Mouse (Mus musculus): ENCODE measurements around the gene Rps5. TPM values are rescaled to one million over a fixed set of nuclear protein-coding genes. Genes with fewer than 3 reads are reported as not detected.
"Not testable (repeated sequence)": the region's sequence is repeated elsewhere in the genome, so short reads cannot be mapped to it uniquely, and the experiment has no call there.

The Rps5 gene
- polyA plus RNA-seq, 1 experiment: 2,242 TPM

GRCm38 (mm10) chr7:12910181-12910668 is 11.9 kb upstream of the Rps5 start:
- H3K36me3 ChIP-seq (ENCODE audit: control insufficient read depth, insufficient read depth, low read length): peaks cover 14% of the 10 kb centered on the region
- no peaks in the 10 kb centered on the region for H3K27me3 ChIP-seq (ENCODE audit: control insufficient read depth, insufficient read depth, low read length)
- WGBS: 1% methylated on average over 19 of the region's 19 CpGs
- H3K4me3 ChIP-seq (ENCODE audit: low read depth, low read length): peak overlapping the region; percentile 77
- TF ChIP-seq POLR2A (IDR thresholded peaks at IDR 0.05; ENCODE audit: low read depth, low read length): peak; percentile 49; the same call in 1 of the 2 replicates
- TF ChIP-seq CTCF (IDR thresholded peaks at IDR 0.05; ENCODE audit: extremely low read depth, insufficient read length, insufficient replicate concordance, low read depth, low read length): no peak
- H3K4me1 ChIP-seq (ENCODE audit: control insufficient read depth, insufficient read depth, insufficient read length, low read length): peaks cover 2% of the 10 kb centered on the region; the same call in 1 of the 2 replicates
- peak overlapping the region; percentile 93 for H3K27ac ChIP-seq (ENCODE audit: insufficient read depth, low read depth, low read length)

- Histone ChIP-seq H3K36me3 (ENCODE audit: control insufficient read depth, insufficient read depth, low read length) (no peaks in the 10 kb centered on the region), H3K4me3 (ENCODE audit: low read depth, low read length) (no peak overlapping the region), H3K27me3 (ENCODE audit: control insufficient read depth, insufficient read depth, low read length) (no peaks in the 10 kb centered on the region), H3K27ac (ENCODE audit: insufficient read depth, low read depth, low read length) (no peak overlapping the region), H3K4me1 (ENCODE audit: control insufficient read depth, insufficient read depth, insufficient read length, low read length) (peaks cover 2% of the 10 kb centered on the region; the same call in 1 of the 2 replicates)
- TF ChIP-seq POLR2A (IDR thresholded peaks at IDR 0.05; ENCODE audit: low read depth, low read length): no peak
- TF ChIP-seq CTCF (IDR thresholded peaks at IDR 0.05; ENCODE audit: extremely low read depth, insufficient read length, insufficient replicate concordance, low read depth, low read length): no peak
Measured at GRCm38 (mm10) chr7:12913556-12913955, 8.5 kb upstream of the Rps5 start.

- 70% methylated on average over 7 of the region's 8 CpGs for WGBS
Measured at GRCm38 (mm10) chr7:12920495-12920894, 1.6 kb upstream of the Rps5 start.

GRCm38 (mm10) chr7:12921318-12921704 is 779 bp upstream of the Rps5 start:
- Histone ChIP-seq H3K27ac (ENCODE audit: insufficient read depth, low read depth, low read length) (peak overlapping the region; percentile 91), H3K4me1 (ENCODE audit: control insufficient read depth, insufficient read depth, insufficient read length, low read length) (no peaks in the 10 kb centered on the region; the same call in 1 of the 2 replicates), H3K27me3 (ENCODE audit: control insufficient read depth, insufficient read depth, low read length) (no peaks in the 10 kb centered on the region), H3K36me3 (ENCODE audit: control insufficient read depth, insufficient read depth, low read length) (peaks cover 28% of the 10 kb centered on the region), H3K4me3 (ENCODE audit: low read depth, low read length) (peak overlapping the region; percentile 83)
- WGBS: 0% methylated on average over 3 of the region's 3 CpGs
- TF ChIP-seq POLR2A (IDR thresholded peaks at IDR 0.05; ENCODE audit: low read depth, low read length) (no peak), CTCF (IDR thresholded peaks at IDR 0.05; ENCODE audit: extremely low read depth, insufficient read length, insufficient replicate concordance, low read depth, low read length) (no peak)

More at GRCm38 (mm10) chr7:12920495-12920894, 1.6 kb upstream of the Rps5 start:
- H3K4me3 ChIP-seq (ENCODE audit: low read depth, low read length); H3K27ac ChIP-seq (ENCODE audit: insufficient read depth, low read depth, low read length); H3K27me3 ChIP-seq (ENCODE audit: control insufficient read depth, insufficient read depth, low read length); H3K4me1 ChIP-seq (ENCODE audit: control insufficient read depth, insufficient read depth, insufficient read length, low read length): not testable (repeated sequence)
- H3K36me3 ChIP-seq (ENCODE audit: control insufficient read depth, insufficient read depth, low read length): peaks cover 19% of the 10 kb centered on the region

GRCm38 (mm10) chr7:12922729-12923128 is 639 bp downstream of the Rps5 start:
- Histone ChIP-seq H3K4me1 (ENCODE audit: control insufficient read depth, insufficient read depth, insufficient read length, low read length) (peaks cover 1% of the 10 kb centered on the region), H3K27ac (ENCODE audit: insufficient read depth, low read depth, low read length) (no peak overlapping the region), H3K27me3 (ENCODE audit: control insufficient read depth, insufficient read depth, low read length) (no peaks in the 10 kb centered on the region; the same call in 1 of the 2 replicates), H3K36me3 (ENCODE audit: control insufficient read depth, insufficient read depth, low read length) (peaks cover 34% of the 10 kb centered on the region), H3K4me3 (ENCODE audit: low read depth, low read length) (peak overlapping the region; percentile 88)
- WGBS: 2% methylated on average over 8 of the region's 8 CpGs
- TF ChIP-seq CTCF (IDR thresholded peaks at IDR 0.05; ENCODE audit: extremely low read depth, insufficient read length, insufficient replicate concordance, low read depth, low read length) (no peak), POLR2A (IDR thresholded peaks at IDR 0.05; ENCODE audit: low read depth, low read length) (no peak)

- no peak overlapping the region for H3K27ac ChIP-seq (ENCODE audit: insufficient read depth, low read depth, low read length)
- TF ChIP-seq CTCF (IDR thresholded peaks at IDR 0.05; ENCODE audit: extremely low read depth, insufficient read length, insufficient replicate concordance, low read depth, low read length): no peak
- no peak for TF ChIP-seq POLR2A (IDR thresholded peaks at IDR 0.05; ENCODE audit: low read depth, low read length)
- peaks cover 34% of the 10 kb centered on the region for H3K36me3 ChIP-seq (ENCODE audit: control insufficient read depth, insufficient read depth, low read length)
- peaks cover 7% of the 10 kb centered on the region for H3K4me1 ChIP-seq (ENCODE audit: control insufficient read depth, insufficient read depth, insufficient read length, low read length)
- WGBS: 61% methylated on average over 7 of the region's 7 CpGs
- H3K4me3 ChIP-seq (ENCODE audit: low read depth, low read length): no peak overlapping the region
- H3K27me3 ChIP-seq (ENCODE audit: control insufficient read depth, insufficient read depth, low read length): no peaks in the 10 kb centered on the region; the same call in 1 of the 2 replicates
Measured at GRCm38 (mm10) chr7:12926316-12926715, 4.2 kb downstream of the Rps5 start.

GRCm38 (mm10) chr7:12927191-12927680 is 5.1 kb downstream of the Rps5 start, which contains the start of gene Rnf225:
TSS of gene Rnf225 (plus strand) at chr7:12927416.
- Histone ChIP-seq H3K27ac (ENCODE audit: insufficient read depth, low read depth, low read length) (no peak within 1 kb of the TSS), H3K36me3 (ENCODE audit: control insufficient read depth, insufficient read depth, low read length) (peaks cover 34% of the 10 kb centered on the region), H3K27me3 (ENCODE audit: control insufficient read depth, insufficient read depth, low read length) (no peaks in the 10 kb centered on the region; the same call in 1 of the 2 replicates), H3K4me3 (ENCODE audit: low read depth, low read length) (peak within 1 kb of the TSS; percentile 38), H3K4me1 (ENCODE audit: control insufficient read depth, insufficient read depth, insufficient read length, low read length) (peaks cover 7% of the 10 kb centered on the region)
- 23% methylated on average over 8 of the region's 8 CpGs for WGBS
- no peak for TF ChIP-seq CTCF (IDR thresholded peaks at IDR 0.05; ENCODE audit: extremely low read depth, insufficient read length, insufficient replicate concordance, low read depth, low read length)
- no peak for TF ChIP-seq POLR2A (IDR thresholded peaks at IDR 0.05; ENCODE audit: low read depth, low read length)
